Mouse (Mus musculus): ENCODE results near the gene Dram1.
"Not testable (repeated sequence)": the region's sequence is repeated elsewhere in the genome, so short reads cannot be mapped to it uniquely, and the experiment has no call there.

Dram1 gene

DNA sequence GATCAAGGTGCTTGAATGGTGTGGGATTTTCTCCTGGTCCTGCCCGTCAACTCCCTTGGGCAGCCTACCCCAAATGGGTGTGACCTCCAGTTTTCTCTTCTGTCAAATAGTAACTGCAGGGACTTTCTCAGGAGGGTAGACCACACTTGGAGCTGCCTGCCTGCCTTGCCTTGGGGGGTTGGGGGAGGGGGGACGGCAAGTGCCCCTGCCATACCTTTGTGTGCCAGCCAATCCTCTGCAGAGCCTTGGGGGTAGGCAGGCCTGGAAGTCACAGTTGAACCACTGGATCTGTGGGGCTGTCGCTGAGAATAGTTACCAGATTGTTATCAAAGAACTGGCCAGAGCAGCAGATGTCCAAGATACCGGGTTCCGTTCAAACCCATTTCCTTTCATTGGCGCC lies 7.4 kb upstream of the Dram1 start:
- no peak for DNase-seq (ENCODE audit: low spot score in 2 of 2)

DNA sequence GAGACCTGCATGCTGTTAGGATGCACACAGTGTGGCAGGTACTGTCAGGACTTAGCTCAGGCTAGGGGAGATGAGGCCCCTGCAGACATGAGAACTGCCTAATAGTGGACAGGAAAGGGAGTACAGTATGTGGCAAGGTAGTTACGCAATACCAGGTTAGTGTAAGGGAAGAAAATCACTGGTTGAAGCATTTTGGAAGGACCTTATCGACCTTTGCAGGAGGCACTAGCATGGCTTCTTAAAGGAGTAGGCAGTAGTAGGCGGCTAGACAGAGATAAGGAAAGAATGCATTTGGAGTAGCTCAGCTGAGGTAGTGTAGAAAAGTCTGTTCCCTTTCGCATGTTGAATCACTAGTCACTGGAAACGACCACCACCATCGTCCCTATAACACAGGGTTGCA lies 6.9 kb upstream of the Dram1 start:
- no peak for DNase-seq (ENCODE audit: low spot score in 2 of 2)

DNA sequence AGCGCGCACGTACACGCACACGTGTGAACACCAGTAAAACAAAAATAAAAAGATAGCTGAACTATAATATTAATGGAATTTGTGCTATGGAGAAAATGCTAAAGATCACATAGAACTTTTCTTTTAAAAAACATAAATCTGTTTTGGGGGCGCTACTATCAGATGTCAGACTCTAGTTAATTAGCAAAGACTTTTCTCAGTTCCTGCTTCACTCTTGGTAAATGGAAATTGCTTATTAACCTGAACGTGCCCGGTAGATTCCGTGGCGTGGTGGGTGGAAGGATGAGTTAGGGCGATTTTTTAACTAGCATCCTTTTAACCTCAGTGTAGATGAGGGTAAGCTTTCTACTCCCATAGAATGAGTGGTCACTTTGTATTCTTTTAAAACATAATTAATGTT lies 6.4 kb upstream of the Dram1 start:
- no peak for DNase-seq (ENCODE audit: low spot score in 2 of 2)

DNA sequence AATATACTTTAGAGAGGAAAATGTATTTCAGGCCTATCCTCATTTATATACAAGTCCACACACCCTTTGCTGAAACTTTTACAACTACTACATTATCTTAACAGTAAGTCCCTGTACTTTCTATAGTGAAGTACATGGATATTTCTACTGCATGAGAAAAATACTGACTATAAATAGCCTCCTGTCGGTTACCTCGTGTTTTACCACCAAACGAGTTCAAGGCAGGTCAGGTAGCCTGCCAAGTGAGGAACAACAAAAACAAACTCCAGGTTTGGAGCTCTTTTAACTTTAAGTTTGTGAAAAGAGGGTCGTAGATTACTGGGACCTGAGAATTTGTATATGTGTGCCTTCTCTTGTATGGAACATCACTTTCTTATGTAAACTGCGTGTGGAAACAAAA lies 5.2 kb upstream of the Dram1 start:
- DNase-seq (ENCODE audit: low spot score in 2 of 2), result no peak

DNA sequence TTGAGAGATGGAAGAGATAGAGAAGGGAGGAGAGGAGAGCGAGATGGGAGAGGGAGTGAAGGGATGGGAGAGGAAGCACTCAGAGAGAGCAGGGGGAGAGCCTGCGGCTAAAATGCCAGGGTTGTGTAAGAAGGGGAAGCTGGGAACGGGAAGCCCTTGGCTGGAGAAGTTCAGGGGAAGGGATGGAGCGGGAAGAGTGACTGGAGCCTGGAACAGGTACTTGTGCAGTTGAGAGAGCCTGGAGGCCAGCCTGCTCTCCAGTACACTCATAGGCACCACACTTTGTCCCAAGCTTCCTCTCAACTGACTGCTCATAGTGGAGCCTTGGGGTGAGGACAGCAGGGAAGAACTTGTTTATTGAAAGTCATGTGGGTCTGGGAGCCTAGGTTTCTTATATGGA lies 4.6 kb upstream of the Dram1 start:
- DNase-seq (ENCODE audit: low spot score in 2 of 2), result no peak

DNA sequence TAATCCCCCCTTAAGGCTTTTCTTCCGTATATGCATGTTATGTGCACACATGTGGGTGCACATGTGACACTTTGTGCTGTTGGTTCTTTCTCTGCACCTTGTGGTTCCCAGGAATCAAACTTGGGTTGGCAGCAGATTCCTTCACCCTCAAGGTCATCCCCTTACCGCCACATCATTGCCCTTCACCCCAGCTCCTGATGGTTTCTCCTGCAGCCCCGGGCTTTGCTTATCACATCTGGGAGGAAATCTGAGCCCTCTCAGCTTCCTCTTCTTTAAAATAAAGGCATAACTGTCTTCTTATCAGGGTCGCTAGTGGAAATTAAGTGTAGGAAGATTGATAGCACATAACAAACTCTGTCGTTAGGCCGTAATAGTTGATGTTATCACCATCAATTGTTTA lies 3.1 kb upstream of the Dram1 start:
- no peak for DNase-seq (ENCODE audit: low spot score in 2 of 2)

DNA sequence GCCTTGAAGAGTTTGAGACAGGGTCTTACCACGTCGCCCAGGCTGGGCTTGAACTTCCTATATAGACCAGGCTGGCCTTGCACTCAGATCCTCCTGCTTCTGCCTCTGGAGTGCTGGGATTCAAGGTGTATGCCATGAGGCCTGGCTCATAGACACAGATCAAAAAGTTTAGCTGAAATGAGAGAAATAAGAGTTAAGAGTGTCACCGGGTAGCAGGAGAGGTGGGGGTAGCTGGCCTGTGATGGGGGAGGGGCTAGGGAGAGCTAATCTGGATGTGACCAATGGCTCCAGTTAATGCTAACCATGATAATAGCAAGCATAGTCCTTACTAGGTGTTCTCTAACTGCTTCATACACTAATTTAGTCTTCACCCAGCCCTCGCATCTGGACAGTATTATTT lies 2.4 kb upstream of the Dram1 start:
- DNase-seq (ENCODE audit: low spot score in 2 of 2), result no peak

DNA sequence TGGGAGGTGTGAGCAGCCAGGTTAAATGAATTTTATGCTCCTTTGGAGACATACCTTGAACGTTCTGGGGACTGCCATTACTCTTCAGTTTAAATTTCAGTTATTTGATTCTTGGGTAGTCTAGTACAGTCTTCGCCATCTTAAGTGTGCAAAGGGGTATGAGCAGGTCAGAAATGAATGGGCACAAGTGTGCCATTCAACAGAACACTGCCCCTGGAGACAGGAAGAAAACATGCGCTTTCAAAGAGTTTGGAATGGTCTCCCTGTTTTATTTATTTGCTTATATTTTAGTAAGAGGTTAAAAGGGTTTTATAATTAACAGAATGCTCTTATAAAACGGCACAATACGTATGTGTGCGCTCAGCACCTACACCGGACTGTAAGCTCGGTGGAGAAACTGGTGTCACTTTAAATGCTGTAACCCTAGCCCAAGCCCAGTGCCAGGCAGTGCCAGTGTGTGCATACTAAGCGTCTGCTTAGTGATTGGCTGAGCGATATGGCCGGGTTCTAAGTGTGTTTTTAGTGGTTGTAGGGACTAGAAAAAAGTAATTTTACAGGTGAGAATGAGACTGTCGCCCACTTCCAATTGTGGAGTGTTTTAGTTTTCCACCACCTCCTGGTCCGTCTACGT lies 1.7 kb upstream of the Dram1 start:
- no peak for DNase-seq (ENCODE audit: low spot score in 2 of 2)

DNA sequence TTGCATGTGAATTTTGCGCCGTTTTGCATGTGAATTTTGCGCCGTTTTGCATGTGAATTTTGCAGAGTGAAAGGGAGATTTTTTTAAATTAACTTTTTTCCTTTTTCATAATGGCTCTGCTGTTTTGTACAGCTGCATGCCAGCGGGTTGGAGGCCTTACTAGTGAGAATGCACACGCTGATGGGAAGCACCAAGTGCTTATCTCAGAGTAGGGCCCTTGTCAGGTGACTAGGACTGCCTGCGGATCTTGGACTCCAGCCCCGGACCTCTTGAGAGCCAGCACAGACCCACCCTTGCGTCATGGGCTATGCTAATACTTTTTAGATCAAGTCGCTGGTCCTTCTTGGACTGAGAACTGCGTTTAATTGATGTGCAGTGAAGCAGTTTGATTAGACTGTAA lies 1.1 kb upstream of the Dram1 start:
- DNase-seq (ENCODE audit: low spot score in 2 of 2), result peak in 1 of 2 experiments; percentile 29

DNA sequence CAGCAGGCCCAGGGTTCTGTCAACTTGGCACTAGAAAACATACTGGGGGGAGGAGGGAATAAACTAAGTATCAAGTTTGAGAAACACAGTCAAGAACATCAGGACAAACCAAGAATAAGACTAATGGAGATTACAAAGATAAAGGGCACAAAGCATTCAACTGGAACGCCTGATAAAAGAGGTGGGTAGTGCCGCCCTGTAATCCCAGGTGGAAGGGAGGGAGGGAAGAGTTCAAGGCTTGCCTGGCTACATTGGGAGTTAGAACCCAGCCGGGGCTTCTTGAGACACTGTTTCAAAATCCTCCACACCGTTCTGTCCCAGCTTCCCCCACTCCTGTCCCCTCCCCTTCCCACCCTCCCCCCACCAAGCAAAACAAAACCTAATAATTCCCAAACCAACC lies 1.2 kb downstream of the Dram1 start:
- no peak for DNase-seq (ENCODE audit: low spot score in 2 of 2)

DNA sequence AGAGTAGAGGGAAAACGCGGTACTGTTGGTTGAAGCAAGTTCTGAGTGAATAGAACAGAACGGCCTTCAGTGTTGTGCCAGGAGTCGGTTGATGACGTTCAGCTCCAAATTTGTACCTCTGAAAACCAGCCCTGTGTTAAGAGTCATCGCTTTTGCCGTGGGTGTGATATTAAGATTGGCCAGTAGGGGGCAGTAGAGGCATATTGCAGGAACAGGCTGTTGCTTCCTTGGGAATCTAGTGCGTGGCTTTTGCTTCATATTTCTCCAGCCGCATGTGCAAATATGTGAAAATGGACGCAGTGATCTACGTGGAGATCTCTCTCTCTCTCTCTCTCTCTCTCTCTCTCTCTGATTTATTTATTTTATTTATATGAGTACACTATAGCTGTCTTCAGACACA lies 2.1 kb downstream of the Dram1 start:
- peak; percentile 78 to 86 for DNase-seq (ENCODE audit: low spot score in 2 of 2)

DNA sequence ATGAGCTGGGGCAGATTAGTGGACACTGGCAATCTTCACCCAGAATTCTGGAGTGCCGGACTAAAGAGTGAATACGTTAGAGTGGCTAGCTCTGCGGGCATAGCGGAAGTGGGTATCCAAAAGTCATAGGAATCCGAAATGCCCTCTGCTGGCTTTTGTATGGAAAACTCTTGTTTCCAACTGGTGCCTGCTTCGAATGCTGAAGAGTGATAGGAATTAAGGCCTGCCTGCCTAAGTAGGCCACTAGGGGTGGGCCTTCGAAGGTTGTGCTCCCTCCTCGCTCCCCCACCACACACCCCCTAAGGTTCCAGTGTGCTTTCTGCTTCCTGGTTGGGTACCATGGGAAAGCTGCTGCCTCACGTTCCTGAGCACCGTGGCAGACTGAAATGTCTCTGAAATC lies 3.9 kb downstream of the Dram1 start:
- no peak for DNase-seq (ENCODE audit: low spot score in 2 of 2)

DNA sequence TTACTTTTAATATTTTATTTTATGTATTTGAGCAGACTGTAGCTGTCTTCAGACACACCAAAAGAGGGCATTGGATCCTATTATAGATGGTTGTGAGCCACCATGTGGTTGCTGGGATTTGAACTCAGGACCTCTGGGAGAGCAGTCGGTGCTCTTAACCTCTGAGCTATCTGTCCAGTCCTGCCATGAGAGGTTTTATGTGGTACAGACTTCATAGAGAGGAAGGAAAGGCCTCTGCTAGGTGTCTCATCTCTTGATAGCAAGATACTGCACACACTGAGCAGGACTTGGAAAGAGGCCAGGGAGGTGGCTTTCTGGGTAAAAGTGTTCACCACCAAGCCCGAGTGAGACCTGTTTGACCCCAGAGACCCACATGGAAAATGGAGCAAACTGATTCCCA lies 5.9 kb downstream of the Dram1 start:
- not testable (repeated sequence) for DNase-seq (ENCODE audit: low spot score in 2 of 2)

DNA sequence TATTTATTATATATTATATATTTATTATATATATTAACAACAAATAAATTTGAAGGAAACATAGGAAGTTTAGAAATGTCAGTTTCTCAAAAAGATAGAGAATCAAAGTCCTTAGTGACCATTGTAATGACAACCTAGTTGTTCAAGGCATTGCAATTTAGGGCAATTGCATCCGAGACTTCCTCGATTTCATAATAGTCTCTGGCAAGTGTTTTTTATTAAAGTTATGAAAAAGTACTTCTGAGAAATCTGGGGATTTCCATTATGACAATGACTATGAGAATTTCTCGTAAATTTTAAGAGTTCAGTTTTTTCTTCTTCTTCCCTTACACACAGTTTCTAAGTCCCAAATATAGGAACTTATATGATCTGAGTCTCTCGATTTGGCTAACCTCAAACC lies 6.4 kb downstream of the Dram1 start:
- DNase-seq (ENCODE audit: low spot score in 2 of 2), result no peak

DNA sequence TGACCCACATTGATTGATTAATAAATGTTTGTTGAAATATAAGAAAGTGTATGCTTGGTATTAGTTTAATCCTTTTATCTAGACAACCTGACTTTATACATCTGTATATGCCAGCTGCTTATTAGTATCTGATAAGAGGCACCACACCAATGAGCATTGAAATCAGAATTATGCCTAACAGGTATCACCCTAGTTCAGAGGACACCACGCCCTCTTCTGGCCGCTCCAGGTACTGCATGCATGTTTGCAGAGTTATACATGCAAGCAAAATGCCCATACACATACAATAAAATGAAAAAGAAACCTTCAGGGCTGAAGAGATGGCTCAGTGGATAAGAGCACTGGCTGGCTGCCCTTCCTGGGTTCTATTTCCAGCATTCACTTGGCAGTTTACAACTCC lies 7.1 kb downstream of the Dram1 start:
- no peak for DNase-seq (ENCODE audit: low spot score in 2 of 2)

DNA sequence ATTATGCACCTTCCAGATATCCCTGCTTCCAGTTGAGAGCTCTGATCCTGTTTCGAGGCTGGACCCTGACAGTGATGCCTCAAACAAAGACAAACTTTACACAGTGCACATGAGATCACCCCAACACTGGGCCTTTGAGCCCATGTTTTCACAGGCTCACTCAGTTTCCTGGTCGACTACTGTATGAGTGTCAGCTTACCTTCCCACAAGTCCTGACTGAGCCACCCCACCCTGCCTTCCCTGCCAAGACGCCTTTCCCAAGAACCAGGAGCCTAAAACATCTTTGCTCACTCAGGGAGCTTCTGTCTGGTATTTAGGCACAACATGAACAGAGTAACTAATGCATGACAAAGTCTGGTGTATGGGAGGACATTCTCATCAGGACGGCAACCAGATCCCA lies 9.6 kb downstream of the Dram1 start:
- DNase-seq (ENCODE audit: low spot score in 2 of 2), result no peak

DNA sequence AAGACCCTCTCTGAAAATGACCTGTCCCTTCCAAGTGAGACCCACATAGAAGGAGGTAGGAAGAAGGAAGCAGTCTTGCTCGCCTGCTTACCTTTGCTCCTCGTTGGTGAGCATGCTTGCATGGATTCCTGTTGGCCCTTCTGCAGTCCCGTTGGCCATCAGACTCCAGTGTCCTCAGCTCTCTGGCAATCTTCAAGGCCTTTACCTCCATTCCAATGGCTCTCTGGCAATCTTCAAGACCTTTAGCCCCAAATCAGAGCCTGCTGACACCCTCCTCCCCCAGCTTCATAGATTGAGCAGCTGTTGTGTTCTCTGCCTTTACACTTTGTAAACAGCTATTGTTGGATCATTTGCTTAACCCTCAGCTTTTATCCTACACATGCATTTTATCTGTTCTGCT lies 14.7 kb downstream of the Dram1 start:
- DNase-seq (ENCODE audit: low spot score in 2 of 2), result no peak

DNA sequence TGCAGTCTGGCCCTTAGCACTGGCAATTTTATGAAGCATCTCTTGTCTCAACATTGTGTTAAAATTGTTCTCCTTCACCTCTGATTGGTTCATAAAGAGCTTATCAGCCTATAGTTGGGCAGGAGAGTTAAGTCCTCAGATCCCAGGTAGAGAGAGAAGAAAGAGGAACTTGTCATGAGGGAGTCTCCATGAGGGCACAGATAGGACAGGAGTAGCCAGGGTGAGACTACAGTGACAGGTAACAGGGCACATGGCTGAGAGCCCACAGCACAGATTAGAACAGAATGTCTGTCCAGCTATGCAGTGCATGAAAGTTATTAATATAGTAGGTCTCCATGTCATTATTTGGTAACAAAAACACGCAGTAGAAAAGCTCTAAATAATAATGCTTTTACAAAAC lies 16.7 kb downstream of the Dram1 start:
- DNase-seq (ENCODE audit: low spot score in 2 of 2), result no peak

DNA sequence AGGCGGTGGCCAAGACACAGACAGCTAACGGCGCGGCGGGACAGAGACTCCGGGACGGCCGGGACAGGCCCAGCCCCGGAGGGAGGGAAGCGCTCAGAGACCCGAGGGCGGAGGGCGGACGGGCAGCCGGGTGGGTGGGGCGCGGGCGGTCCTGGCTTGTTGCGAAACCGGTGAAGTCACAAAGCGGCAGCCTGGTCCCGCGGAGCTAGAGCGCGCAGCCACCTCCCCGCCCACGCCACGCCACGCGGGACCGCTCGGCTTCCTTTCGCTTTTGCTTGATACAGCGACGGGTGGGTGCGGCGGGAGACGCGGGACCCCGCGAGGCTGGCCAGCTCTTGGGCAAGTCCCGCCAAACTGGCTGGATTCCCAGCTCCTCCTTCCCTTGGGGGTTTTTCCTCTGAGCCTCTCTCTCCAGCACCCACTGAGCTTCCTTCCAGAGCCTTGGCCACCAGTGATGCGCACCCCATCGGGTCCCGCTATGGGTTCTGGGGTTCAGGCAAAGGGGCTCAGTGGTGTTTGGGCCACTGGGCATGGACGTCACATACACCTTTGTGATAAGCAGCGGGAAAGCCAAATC lies 21.8 kb downstream of the Dram1 start:
- DNase-seq (ENCODE audit: low spot score in 2 of 2), result peak; percentile 65

DNA sequence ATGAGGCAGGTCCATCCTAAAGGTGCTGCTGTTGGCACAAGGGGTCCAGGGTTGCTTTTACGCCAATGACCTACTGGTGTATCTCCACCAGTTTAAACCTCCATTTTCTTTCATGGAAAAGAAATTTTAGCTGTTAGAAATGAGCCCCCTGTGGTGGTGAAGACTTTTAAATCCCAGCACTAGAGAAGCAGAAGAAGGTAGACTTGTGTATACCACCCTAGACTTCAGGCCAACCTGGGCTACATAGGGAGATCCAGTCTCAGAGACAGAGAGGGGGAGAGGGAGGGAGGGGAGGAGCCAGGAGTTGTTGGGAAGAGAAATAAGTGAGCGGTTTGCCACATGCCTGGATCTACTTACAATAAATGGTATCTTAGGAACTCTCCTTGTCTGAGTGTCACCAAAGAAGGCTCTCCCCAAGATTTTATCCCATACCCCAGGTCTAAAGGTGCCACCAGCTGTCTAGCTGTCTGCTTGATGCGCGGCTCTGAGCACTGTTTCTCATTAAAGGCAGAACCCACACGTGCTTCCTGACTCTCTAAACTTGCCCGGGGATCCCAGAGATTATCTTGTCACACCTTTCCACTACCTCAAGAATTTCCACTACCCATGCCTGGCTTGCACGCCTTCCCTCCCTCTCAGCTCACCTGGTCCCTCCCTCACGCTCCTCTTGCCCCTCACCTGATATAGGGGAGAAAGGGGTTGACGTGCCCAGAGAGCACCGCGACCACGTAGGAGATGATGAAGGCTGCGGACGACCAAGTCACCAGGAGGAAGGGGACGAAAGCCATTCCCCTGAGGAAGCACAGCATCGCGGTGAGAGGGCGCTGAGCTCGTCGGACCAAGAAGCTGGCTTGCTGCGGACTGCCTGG lies 22.5 kb downstream of the Dram1 start:
- DNase-seq (ENCODE audit: low spot score in 2 of 2), result no peak

DNA sequence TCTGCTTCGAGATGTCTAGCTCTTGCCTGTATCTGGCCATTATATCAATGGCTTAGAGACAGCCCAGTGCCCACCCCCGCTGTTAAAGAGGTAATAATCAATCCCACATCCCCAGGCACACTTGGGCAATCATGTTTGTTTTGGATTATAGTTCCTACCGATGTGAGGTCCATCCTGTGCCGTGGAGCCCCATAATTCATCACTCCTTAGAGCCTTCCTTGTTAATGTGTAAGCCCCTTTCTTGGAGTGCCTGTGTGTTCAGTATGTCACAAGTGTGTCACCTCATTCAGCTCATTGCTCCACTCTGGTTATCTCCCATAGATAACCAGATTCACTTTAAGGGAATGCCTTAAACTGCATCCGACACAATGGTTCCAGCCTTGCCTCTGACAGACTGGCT lies 24.3 kb downstream of the Dram1 start:
- no peak for DNase-seq (ENCODE audit: low spot score in 2 of 2)

DNA sequence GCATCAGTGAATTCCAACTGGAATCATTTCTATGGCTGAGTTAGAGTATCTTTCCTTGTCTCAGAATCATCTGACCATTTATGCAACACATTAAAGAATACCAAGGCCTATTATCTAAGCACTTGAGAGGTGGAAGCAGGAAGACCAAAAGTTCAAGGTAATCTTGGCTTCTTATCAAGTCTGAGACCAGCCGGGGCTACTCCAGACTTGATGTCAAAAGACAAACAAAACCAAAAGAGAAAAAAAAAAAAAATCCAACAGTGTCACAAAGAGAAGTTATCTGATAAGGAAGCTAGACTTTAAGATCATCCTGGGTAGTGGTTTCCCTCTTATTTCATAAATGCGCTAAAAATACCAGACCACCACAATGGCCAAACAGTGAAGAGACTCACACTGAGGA lies 26.3 kb downstream of the Dram1 start:
- DNase-seq (ENCODE audit: low spot score in 2 of 2), result no peak

DNA sequence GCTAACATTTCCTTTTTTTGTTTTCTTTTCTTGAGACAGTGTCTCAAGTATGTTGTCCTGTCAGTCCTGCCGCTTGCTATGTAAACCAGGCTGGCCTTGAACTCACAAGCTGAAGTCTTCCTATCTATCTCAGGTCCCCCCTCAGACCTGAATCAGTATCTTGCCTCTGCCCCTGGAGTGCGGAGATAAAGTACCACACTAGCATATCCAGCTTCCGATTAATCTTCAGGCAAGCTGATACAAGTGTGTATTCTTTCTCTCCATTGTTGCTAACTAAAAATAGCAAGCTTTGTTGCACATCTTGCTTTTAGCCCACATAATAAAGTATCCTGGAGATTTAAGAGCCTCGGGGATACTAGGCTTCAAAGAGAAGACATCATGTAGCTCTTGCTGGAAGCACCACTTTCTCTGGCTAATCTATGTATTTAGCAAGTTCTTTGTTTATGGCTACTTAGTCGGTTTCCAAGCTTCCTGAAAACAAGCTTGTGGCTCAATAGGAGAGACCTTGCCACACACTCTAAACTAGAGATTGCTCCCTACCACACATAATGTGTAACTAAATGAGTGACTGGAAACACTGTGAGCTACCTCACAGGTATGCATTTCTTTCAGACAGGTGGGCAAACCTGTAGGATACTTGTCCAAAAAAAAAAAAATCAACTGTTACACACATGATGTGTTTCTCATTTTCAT lies 27.3 kb downstream of the Dram1 start:
- DNase-seq (ENCODE audit: low spot score in 2 of 2), result no peak
